Mouse (Mus musculus): ENCODE measurements around the gene Prrc2a.

GRCm38 (mm10) chr17:35165451-35166155, 906 bp upstream of the Prrc2a start:
- TF ChIP-seq POLR2A (IDR thresholded peaks at IDR 0.05; ENCODE audit: borderline replicate concordance, low read depth, low read length): no peak
- no peak for TF ChIP-seq CTCF (IDR thresholded peaks at IDR 0.05; ENCODE audit: low read depth, low read length)
